Mouse (Mus musculus) midbrain, embryonic 16.5 days (tissue): ENCODE results near the gene Cfap57. TPM values are rescaled to one million over a fixed set of nuclear protein-coding genes. Genes with fewer than 3 reads are reported as not detected.
"Not testable (repeated sequence)": the region's sequence is repeated elsewhere in the genome, so short reads cannot be mapped to it uniquely, and the experiment has no call there.

Experiments used
- ATAC-seq: fragments of 200-750 bp; cut with Nextera tagmentation; 2 replicates; pipeline ENCODE4 v1.8.0; 2017; ENCODE audit warnings: moderate TSS enrichment
- H3K27ac ChIP-seq: fragments of 300-500 bp; sonication (generic); 2 replicates; pipeline ENCODE4 v1.5.1; 2014; ENCODE audit warnings: mild to moderate bottlenecking, low read length, mixed read lengths
- H3K27me3 ChIP-seq: fragments of 300-500 bp; sonication (generic); 2 replicates; pipeline ENCODE4 v1.6.1; 2014; ENCODE audit warnings: low read depth, low read length, mixed read lengths; ENCODE audit not compliant: control insufficient read depth, insufficient read depth
- H3K36me3 ChIP-seq: fragments of 300-500 bp; sonication (generic); 2 replicates; pipeline ENCODE4 v1.6.1; 2014; ENCODE audit warnings: mild to moderate bottlenecking, low read length, moderate library complexity, mixed read lengths; ENCODE audit not compliant: control insufficient read depth, insufficient read depth
- H3K4me1 ChIP-seq: fragments of 300-500 bp; sonication (generic); 2 replicates; pipeline ENCODE4 v1.6.1; 2014; ENCODE audit warnings: mild to moderate bottlenecking, low read length, mixed read lengths; ENCODE audit not compliant: control insufficient read depth, insufficient read depth
- H3K4me2 ChIP-seq: fragments of 300-500 bp; sonication (generic); 2 replicates; pipeline ENCODE4 v1.6.1; 2014; ENCODE audit warnings: mild to moderate bottlenecking, low read length, mixed read lengths
- H3K4me3 ChIP-seq: fragments of 300-500 bp; sonication (generic); 2 replicates; pipeline ENCODE4 v1.5.1; 2014; ENCODE audit warnings: low read depth, mild to moderate bottlenecking, low read length, moderate library complexity, mixed read lengths
- H3K9ac ChIP-seq: fragments of 300-500 bp; sonication (generic); 2 replicates; pipeline ENCODE4 v1.6.1; 2014; ENCODE audit warnings: low read depth, low read length, mixed read lengths
- H3K9me3 ChIP-seq: fragments of 300-500 bp; sonication (generic); replicated peaks from 2 replicates; pipeline ENCODE4 v1.6.1; 2014; ENCODE audit warnings: mild to moderate bottlenecking, low read length, mixed read lengths; ENCODE audit not compliant: control insufficient read depth, poor library complexity, severe bottlenecking
- WGBS: fragments of 180-500 bp; shearing (Covaris S2); extraction: QIAGEN DNeasy Blood & Tissue Kit; methylation state at CpG from one replicate; pipeline ENCODE4 v1.1.7; 2014; 5-methylcytosine and 5-hydroxymethylcytosine counted together
- polyA plus RNA-seq: library from polyadenylated mRNA; unstranded; fragments of >200 nt; fragmentation: Nextera tagmentation; extraction: Ambion mirVana; gene quantifications from 2 replicates; pipeline ENCODE4 v1.2.1, GENCODE M21; 2015

The Cfap57 gene
- polyA plus RNA-seq, 1 experiment from 2014 or later: 2.0 TPM

DNA sequence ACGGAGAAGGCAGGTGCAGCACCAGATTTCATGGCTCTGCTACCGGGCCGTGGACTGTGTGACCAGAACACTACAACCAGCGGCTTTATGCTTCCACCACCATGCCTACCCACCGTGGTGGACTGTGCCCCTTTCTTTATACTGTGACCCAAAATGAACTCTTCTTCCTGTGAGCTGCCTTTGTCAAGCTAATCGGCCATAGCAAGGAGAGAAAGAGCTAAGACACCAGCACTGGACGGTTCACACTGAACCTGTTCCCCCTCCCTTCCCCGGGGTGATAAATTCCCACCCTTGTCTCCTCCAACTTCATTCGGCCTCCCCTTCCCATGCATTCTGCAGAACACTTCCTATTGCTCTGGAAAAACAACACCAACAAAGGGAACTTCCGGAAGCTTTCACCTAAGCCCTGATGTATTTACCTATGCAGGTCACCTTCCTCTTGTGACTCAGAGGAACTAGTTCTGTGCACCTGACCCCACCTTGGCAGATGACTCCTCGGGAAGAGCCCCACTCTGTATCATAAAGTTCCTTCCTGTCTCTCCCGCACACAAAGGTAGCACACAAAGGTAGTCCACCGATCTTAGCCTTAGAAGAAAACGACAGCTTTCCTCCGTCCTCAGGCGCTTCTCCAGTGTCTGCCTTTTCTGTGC, 103.0 kb downstream of the Cfap57 start:
- no peak for ATAC-seq
- no peak overlapping the region for H3K9ac ChIP-seq
- H3K27me3 ChIP-seq: no peaks in the 10 kb centered on the region

DNA sequence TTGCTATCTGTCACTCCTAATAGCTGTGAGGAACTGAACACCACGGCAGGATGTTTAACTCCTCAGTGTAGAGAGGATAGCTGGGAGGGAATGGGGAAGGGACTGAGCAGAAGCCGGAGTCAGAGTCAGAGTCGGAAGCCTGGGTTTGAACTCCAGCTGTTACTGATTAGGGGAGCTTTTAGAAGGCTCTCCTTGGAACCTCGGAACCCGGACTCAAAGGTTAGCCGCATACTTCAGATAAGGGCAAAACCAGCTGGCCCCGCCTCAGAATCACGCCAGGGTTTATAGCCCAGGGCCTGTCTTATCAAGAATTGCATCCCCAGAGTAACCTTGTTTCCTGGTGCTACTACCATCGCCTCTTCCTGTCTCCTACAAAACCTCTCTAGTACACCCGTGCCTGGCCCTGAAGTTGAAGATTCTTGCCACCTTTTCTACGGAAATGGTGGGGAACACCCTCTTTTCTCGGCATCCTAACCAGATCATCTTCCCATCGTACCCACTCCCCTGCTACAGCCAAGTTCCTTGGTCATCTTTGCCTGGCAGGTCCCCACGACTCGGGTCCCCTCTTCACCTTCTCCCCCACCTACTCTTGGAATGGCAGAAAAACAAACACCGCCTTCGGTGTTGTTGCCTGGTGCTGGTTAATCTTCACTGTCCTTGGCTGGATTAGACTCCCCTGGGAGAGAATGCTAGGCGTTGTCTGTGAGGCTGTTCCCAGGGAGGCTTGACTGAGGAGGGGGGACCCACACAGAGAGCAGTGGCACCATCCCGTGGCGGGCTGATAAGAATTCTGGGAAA, 103.7 kb downstream of the Cfap57 start:
- H3K9ac ChIP-seq: no peak overlapping the region
- WGBS: 25% methylated on average over 20 of the region's 20 CpGs

More for the DNA sequence above, 103.0 kb downstream of the Cfap57 start:
- no peak overlapping the region; the same call in 1 of the 2 replicates for H3K4me2 ChIP-seq
- 36% methylated on average over 16 of the region's 16 CpGs for WGBS
- H3K4me1 ChIP-seq: peaks cover 4% of the 10 kb centered on the region; the same call in 1 of the 2 replicates
- H3K4me3 ChIP-seq: no peak overlapping the region
- no peaks in the 10 kb centered on the region for H3K36me3 ChIP-seq
- H3K9me3 ChIP-seq: no peaks in the 10 kb centered on the region
- H3K27ac ChIP-seq: no peak overlapping the region

DNA sequence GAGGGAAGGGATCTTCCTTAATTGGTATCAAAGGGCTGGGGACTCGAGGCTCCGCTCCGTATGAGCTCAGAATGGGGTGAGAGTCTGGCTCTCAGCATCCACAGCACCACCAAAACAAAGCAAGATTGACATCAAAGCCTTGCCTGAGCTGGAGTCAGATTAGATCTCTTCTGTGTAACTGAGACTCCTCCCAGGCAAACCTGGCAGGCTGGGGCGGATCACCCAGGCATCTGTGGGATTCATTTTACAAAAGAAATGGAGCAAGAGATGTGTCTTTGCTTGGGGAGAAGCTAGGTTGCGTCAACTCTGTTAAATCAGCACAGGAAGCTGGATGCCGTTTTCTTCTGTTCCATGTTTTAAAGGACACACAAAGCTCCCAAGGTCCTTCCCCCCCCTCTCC, 111.5 kb downstream of the Cfap57 start:
- H3K4me2 ChIP-seq: no peak overlapping the region
- WGBS: 9% methylated on average over 6 of the region's 6 CpGs
- H3K9me3 ChIP-seq: no peaks in the 10 kb centered on the region
- ATAC-seq: no peak
- no peaks in the 10 kb centered on the region for H3K27me3 ChIP-seq
- H3K36me3 ChIP-seq: no peaks in the 10 kb centered on the region
- H3K4me3 ChIP-seq: no peak overlapping the region
- no peaks in the 10 kb centered on the region for H3K4me1 ChIP-seq
- H3K27ac ChIP-seq: no peak overlapping the region
- no peak overlapping the region for H3K9ac ChIP-seq

More for the DNA sequence above, 103.7 kb downstream of the Cfap57 start:
- Histone ChIP-seq H3K27ac (no peak overlapping the region), H3K36me3 (no peaks in the 10 kb centered on the region), H3K27me3 (no peaks in the 10 kb centered on the region), H3K4me3 (no peak overlapping the region), H3K4me1 (peaks cover 4% of the 10 kb centered on the region; the same call in 1 of the 2 replicates), H3K9me3 (no peaks in the 10 kb centered on the region), H3K4me2 (no peak overlapping the region; the same call in 1 of the 2 replicates)
- no peak for ATAC-seq

DNA sequence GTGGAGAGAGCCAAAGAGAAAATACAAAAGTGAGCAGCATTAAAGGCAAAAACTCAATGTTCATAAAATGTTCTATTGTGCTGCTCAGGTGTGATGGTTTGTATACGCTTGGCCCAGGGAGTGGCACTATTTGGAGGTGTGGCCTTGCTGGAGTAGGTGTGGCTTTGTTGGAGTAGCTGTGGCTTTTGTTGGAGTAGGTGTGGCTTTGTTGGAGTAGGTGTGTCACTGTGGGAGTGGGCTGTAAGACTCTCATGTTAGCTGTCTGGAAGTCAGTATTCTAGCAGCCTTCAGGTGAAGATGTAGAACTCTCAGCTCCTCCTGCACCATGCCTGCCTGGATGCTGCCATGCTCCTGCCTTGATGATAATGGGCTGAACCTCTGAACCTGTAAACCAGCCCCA, 113.4 kb downstream of the Cfap57 start:
- not testable (repeated sequence) for H3K27me3 ChIP-seq, H3K27ac ChIP-seq, H3K4me2 ChIP-seq, ATAC-seq, H3K4me1 ChIP-seq, H3K9ac ChIP-seq, H3K36me3 ChIP-seq, H3K9me3 ChIP-seq, H3K4me3 ChIP-seq
- 95% methylated on average over 1 of the region's 1 CpGs for WGBS

DNA sequence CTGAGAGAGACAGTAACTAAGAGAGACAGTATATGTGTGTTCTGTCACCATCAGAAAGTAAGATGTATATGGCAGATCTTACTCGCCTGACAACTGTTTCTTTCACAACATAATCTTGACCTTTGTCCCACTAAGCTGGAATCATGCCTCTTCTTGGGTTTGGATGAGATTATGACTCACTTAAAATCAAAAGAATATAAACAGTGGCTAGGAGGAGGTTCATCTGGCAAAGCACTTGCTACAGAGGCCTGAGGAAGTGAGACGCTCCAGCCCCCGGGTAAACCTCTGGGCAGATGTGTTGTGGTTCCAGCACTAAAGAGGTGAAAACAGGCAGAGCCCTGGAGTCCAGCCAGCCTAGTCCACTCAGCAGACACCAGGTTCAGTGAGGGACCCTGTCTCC, 115.0 kb downstream of the Cfap57 start:
- H3K27me3 ChIP-seq: no peaks in the 10 kb centered on the region
- ATAC-seq: no peak
- H3K4me3 ChIP-seq: no peak overlapping the region
- 70% methylated on average over 3 of the region's 3 CpGs for WGBS
- H3K9me3 ChIP-seq: no peaks in the 10 kb centered on the region
- H3K27ac ChIP-seq: no peak overlapping the region
- H3K36me3 ChIP-seq: no peaks in the 10 kb centered on the region
- H3K4me2 ChIP-seq: no peak overlapping the region
- no peak overlapping the region for H3K9ac ChIP-seq
- H3K4me1 ChIP-seq: no peaks in the 10 kb centered on the region

Other genes with a start within 250 kb of the Cfap57 start
- 8.7 and 10.3 TPM in 2 replicates for gene Szt2, start 211.5 kb downstream of the Cfap57 start, polyA plus RNA-seq
- 101 TPM in 2 replicates for gene Med8, start 211.4 kb downstream of the Cfap57 start, polyA plus RNA-seq
- gene Elovl1, start 192.7 kb downstream of the Cfap57 start, polyA plus RNA-seq: 25.1 and 26.1 TPM in 2 replicates
- 22.6 and 27.6 TPM in 2 replicates for gene Cdc20, start 183.4 kb downstream of the Cfap57 start, polyA plus RNA-seq
- 0.11 TPM in 1 of 2 replicates, not detected in the other for gene Mpl, start 163.3 kb downstream of the Cfap57 start, polyA plus RNA-seq
- 13.1 and 14.4 TPM in 2 replicates for gene Tie1, start 130.7 kb downstream of the Cfap57 start, polyA plus RNA-seq
- gene 2610528J11Rik, start 93.8 kb downstream of the Cfap57 start, polyA plus RNA-seq: not detected in 2 replicates
- gene Tmem125, start 76.7 kb downstream of the Cfap57 start, polyA plus RNA-seq: not detected in 2 replicates
- gene Ebna1bp2, start within 50 bp of the Cfap57 start, polyA plus RNA-seq: 84.8 and 98.6 TPM in 2 replicates
- not detected in 2 replicates for gene Olfr62, start 38.2 kb upstream of the Cfap57 start, polyA plus RNA-seq
- not detected in 2 replicates for gene Olfr1342, start 72.0 kb upstream of the Cfap57 start, polyA plus RNA-seq
- gene Olfr1341, start 82.7 kb upstream of the Cfap57 start, polyA plus RNA-seq: not detected in 2 replicates
- gene Olfr1340, start 99.4 kb upstream of the Cfap57 start, polyA plus RNA-seq: not detected in 2 replicates
- gene Olfr1339, start 111.4 kb upstream of the Cfap57 start, polyA plus RNA-seq: not detected in 2 replicates
- not detected in 2 replicates for gene Olfr1338, start 138.0 kb upstream of the Cfap57 start, polyA plus RNA-seq
- not detected in 2 replicates for gene Olfr1337, start 161.8 kb upstream of the Cfap57 start, polyA plus RNA-seq
- gene Olfr1335, start 189.2 kb upstream of the Cfap57 start, polyA plus RNA-seq: not detected in 2 replicates
- not detected in 2 replicates for gene Olfr1333, start 215.5 kb upstream of the Cfap57 start, polyA plus RNA-seq
- gene Olfr1331, start 243.9 kb upstream of the Cfap57 start, polyA plus RNA-seq: not detected in 2 replicates